Mouse (Mus musculus) cortical plate, adult 2 months (tissue): ENCODE results near the gene Ciita.

Experiments
- CTCF ChIP-seq: fragments of 200-500 bp; IDR thresholded peaks from 2 replicates; pipeline ENCODE4 v1.5.1; 2011; ENCODE audit warnings: mild to moderate bottlenecking, control low read depth, low read length; ENCODE audit not compliant: insufficient read depth; ENCODE audit errors: extremely low read depth
- POLR2A ChIP-seq: fragments of 200-500 bp; IDR thresholded peaks from 2 replicates; pipeline ENCODE4 v1.6.1; 2011; ENCODE audit warnings: mild to moderate bottlenecking, low read length, control low read depth; ENCODE audit not compliant: insufficient read depth; ENCODE audit errors: extremely low read depth

DNA sequence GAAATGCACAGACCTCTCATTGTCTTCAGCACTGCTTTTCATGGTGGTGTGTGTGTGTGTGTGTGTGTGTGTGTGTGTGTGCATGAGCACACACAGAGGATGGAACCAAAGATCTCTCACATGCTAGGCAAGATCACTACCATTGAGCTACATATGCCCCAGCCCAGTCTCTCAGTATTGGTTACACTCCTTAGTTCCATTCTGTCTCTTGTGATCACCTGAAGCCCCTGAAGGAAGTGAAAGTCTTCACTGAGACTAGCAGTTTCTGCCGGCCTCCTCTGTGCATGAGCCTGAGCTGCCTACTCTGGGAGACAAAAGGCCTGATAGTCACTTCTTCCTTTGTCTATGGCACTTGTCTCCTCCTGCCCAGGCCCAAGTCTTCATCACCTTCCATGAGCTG is 19.3 kb downstream of the Ciita start:
- TF ChIP-seq CTCF: no peak
- TF ChIP-seq POLR2A: no peak
